Mouse (Mus musculus) neutrophil, adult 5-6 weeks (primary cell): Measurements from ENCODE around the gene Krt88. TPM values are rescaled to one million over a fixed set of nuclear protein-coding genes. Genes with fewer than 3 reads are reported as not detected.

Experiments used
- ATAC-seq: fragments of 151-379, 151-347 bp; 2 replicates; pipeline ENCODE4 v1.8.0; 2017; ENCODE audit warnings: mild to moderate bottlenecking, moderate TSS enrichment; ENCODE audit not compliant: insufficient number of reproducible peaks, poor library complexity, low FRiP score, severe bottlenecking; ENCODE audit errors: extremely low read depth
- total RNA-seq: library from RNA; stranded (forward); fragments of 200-1000 nt; gene quantifications from 2 replicates; pipeline ENCODE4 v1.2.3, GENCODE M21; 2017

Krt88 gene
- not detected in 2 replicates for total RNA-seq

- ATAC-seq, result no peak
Observed at GRCm38 (mm10) chr15:101447444-101447843, at the start of gene Krt88. Gene Krt88 (plus strand): TSS chr15:101447744.

DNA sequence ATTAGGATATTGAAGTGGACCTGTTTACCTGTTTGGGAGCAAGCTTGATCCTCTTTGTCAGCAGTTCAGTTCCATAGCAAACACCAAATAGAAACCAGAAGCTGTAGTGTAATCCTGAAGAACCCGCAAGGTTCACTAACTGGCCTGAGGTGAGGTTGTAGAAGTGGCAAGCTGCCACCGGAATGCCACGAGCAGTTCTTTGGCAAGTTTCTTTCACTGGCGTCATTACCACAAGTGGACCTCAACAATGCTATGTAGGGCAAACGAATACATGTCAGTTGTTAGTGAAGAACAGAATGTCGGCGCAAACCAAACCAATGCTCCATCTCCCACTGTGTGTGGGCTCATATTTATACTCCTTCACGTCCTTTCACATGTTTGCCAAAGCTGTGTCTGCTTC, 49.3 kb upstream of the Krt88 start:
- ATAC-seq, result no peak

- no peak for ATAC-seq
Observed at GRCm38 (mm10) chr15:101410775-101411174, 36.8 kb upstream of the Krt88 start, which contains the start of gene Krt7. Gene Krt7 (plus strand): TSS chr15:101411043.

DNA sequence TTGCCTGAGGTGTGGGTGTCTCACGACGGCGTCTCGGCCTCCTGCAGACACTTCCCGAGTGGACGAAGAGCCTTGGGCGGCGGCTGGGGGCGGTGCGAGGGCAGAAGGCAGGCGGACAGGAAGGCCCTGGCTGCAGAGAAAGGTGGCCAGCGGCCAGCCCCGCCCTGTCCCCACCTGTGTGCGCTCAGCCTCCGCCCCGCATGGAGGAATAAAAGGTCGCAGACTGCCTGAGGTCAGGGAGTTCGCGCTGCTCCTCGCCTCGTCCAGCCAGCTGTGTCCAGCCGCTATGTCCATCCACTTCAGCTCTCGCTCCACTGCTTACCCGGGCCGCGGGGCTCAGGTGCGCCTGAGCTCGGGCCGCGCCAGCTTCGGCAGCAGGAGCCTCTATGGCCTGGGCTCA, 35.4 kb upstream of the Krt88 start:
- no peak for ATAC-seq

GRCm38 (mm10) chr15:101413916-101414635, 33.5 kb upstream of the Krt88 start:
- no peak for ATAC-seq

- no peak for ATAC-seq
Observed at GRCm38 (mm10) chr15:101414807-101415565, 32.6 kb upstream of the Krt88 start.

- no peak for ATAC-seq
Observed at GRCm38 (mm10) chr15:101418950-101419349, 28.6 kb upstream of the Krt88 start.

GRCm38 (mm10) chr15:101420903-101421302, 26.6 kb upstream of the Krt88 start:
- ATAC-seq, result no peak

DNA sequence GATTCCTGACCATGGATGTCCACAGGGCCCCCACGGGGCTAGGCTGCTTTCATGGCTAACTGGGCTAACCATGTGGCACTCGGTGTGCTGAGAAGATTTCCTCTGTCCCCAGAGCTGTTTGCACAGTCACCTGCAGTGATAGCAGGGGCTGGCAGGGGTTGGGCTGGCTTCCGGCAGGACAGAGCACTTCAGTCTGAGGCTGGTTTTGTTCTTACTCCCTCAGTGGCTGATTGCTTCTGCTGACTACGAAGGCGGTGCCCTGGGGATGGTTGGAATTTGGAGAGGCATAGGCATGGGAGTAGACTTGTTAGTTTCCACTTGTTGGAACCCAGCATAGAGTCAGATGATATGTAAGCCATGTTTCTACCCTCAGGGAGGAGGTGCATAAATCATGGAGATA, 22.6 kb upstream of the Krt88 start:
- ATAC-seq, result no peak

GRCm38 (mm10) chr15:101436611-101437010, 10.9 kb upstream of the Krt88 start:
- ATAC-seq, result no peak

GRCm38 (mm10) chr15:101438555-101438954, 9.0 kb upstream of the Krt88 start, which contains the start of gene Krt87:
Gene Krt87 (minus strand): TSS chr15:101438804.
- ATAC-seq, result no peak

GRCm38 (mm10) chr15:101440837-101441236, 6.7 kb upstream of the Krt88 start:
- ATAC-seq, result no peak

- no peak for ATAC-seq
Observed at GRCm38 (mm10) chr15:101446572-101446971, 972 bp upstream of the Krt88 start.

DNA sequence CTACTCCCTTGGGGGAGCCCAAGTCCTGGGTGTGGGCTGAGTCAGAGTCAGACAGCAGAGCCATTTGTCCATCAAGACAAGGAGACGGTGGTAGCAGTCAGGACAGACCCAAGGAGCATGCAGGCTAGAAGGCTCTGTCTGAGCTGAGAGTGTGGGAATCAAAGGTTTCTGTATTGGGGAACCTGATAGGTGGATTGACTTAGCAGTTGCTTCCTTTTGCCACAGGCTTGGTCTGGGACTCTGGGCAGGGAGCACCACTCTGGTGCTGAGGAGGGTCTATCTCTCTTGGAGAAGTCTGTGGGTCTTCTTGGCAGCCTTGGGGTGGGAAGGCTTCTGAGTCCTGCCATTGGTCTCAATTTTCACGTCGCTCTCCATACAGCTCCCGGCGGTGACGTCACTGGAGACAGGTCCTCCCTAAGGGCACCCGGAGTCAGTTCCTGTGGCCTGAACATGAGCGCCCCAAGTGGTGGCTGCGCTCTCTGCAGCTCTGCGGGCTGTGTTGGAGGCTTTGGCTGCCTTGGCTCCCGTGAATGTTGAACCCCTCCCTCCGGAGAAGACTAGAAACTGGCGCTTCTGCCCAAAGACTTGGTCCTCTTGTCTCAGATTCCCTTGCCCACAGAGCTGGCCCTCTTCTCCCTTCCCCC, 5.7 kb downstream of the Krt88 start:
- peak; percentile 62 for ATAC-seq

- no peak for ATAC-seq
Observed at GRCm38 (mm10) chr15:101454774-101455173, 7.2 kb downstream of the Krt88 start.

DNA sequence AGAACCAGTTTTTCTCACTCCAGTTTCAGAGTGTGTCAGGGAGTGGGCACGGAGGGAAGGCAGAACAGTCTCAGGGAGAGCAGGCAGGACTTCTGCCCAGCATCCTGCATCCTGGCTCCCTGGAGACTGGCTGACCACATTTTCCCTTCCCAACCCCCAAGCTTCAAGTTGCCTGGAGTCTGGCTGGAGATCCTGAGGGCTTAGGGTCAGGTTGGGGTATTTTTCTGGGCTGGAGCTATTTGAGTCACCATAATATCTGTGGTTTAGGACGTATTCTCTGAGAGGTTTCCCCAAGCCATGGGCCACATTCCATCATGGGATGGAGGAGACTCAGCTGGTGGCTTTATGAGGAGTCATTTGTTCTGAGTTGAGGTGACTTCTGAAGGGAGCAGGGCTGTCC, 7.7 kb downstream of the Krt88 start:
- ATAC-seq, result no peak

DNA sequence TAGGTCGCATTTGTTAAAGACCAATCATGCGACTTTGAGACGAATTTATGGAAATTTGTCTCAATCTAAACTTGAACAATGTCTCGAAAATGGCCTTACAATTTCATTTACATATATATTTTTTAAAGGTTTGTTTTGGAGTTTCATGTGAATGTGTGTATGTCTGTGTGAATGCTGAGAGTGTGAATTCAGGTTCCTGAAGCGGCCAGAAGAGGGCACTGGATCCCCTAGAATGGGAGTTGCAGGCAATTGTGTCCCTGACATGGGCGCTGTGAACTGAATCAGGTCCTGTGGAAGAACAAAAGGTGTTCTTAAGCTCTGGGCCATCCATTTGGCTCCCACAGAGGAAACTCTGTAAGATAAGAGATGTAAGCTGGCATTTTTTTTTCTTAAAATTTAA, 8.3 kb downstream of the Krt88 start:
- ATAC-seq, result no peak

DNA sequence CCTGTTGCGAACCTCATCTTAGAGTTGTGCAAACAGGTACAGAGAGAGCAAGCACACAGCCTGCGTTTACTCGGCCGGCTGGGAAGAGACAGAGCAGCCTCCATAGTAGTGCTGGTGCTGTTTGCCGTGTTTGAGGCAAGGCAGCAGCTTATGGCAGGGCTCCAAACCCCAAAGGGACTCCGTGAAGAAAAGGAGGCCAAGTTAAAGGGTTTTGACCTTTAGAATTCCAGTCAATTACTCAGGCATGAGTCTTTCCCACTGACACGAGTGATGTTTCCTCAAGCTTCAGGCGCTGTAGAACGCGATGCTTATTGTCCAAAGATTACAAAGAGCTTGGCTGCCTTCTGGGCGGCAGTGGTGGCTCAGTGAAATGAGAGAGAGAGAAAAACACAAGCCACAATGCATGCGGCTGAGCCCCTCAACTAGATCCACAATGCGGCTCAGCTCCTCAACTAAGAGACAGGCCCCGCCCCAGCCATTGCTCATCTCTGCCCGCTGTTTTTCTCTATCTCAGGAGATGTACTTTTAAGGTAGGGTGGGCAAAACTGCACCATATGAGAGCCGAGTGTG, 10.9 kb downstream of the Krt88 start:
- ATAC-seq, result no peak

DNA sequence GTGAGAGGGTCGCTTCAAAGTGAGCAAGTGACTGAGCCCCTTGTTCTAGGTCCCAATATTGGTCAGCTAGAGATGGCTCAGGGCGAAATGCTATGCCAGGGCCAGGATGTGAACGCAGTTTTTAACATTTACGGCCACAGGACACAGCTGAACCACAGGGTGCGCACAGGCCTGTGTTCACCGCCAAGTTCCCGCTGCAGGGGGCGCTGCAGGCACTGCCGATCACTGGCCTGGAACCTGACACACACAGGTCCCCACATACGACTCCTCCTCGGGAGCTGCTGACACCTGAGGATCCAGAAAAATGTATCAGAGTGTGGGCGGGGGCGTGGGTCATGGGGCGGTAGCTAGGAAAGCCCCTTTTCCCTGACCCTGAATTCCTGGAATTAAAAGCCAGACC, 11.7 kb downstream of the Krt88 start:
- no peak for ATAC-seq

GRCm38 (mm10) chr15:101463651-101464050, 16.1 kb downstream of the Krt88 start, which contains the start of gene Krt81:
Gene Krt81 (minus strand): TSS chr15:101463751.
- ATAC-seq, result no peak
